Mouse (Mus musculus): ENCODE measurements around the gene Hist1h2bp.

Gene Hist1h2bp

DNA sequence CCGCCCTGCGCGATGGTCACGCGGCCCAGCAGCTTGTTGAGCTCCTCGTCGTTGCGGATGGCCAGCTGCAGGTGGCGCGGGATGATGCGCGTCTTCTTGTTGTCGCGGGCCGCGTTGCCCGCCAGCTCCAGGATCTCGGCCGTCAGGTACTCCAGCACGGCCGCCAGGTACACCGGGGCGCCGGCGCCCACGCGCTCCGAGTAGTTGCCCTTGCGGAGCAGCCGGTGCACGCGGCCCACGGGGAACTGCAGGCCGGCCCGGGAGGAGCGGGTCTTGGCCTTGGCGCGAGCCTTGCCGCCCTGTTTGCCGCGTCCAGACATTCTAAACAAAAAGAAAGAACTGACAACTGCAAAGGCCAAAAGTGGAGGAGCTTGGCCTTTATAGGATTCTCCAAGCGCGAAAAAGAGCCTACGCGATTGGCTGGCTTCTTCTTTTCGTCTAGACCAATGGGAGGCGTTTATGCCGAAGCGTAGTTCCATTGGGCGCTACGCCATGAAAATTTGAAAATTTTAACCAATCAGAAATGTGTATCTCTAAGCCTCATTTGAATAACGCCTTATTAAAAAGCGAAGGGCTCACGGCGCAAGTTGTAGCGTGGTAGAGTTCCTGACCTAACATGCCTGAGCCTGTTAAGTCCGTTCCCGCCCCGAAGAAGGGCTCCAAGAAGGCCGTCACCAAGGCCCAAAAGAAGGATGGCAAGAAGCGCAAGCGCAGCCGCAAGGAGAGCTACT, at the start of gene Hist1h2bp, which contains the start of gene Hist1h2an:
TSS of gene Hist1h2bp (plus strand) at position 563 of the 731 bp plus-strand sequence.
TSS of gene Hist1h2an (minus strand) at position 320 of the 731 bp plus-strand sequence.
- DNase-seq: peak; percentile 83 to 84

GRCm38 (mm10) chr13:21745006-21745405, 42.3 kb upstream of the Hist1h2bp start:
- no peak for DNase-seq

- no peak for DNase-seq
Measured at GRCm38 (mm10) chr13:21749387-21750158, 37.7 kb upstream of the Hist1h2bp start.

GRCm38 (mm10) chr13:21750159-21751017, 36.9 kb upstream of the Hist1h2bp start, which contains the start of gene Hist1h4k:
Gene Hist1h4k, minus strand, starts transcription at chr13:21750505.
- peak; percentile 89 to 92 for DNase-seq

DNA sequence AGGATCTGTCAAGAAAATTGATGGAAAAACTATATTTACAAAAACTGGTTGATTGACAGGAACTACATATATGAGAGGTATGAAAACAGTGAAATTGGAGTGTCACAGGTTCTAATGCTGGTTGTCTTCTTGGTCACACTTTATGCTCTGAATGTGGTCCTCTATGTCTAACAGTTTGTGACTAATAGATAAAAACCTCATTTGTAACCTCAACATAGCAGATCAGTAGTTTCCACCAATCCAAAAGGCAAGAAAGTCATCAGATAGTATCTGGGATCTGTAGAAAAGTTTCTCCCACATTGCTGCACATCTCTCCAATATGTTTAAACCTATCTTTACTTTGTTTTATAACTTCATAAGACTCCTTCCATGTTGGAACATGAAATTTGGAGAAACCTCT, 35.8 kb upstream of the Hist1h2bp start:
- DNase-seq: no peak

DNA sequence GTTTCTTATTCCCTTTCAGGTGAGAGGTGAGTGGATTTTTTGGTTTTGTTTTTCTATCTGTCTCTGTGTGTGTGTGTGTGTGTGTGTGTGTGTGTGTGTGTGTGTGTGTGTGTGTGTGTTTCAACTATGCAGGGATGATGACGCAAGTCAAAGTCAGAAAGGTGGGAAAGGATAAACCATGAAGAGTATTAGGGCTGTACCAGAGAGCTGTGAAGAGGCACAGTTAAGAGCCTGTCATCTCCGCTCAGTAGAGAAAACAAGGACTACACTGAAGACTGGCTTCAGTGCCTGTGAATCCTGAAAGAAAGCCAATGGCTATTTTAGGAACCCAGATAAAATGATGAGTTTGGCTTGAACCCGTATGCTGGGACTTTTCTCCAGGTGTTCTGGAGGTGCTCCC, 35.4 kb upstream of the Hist1h2bp start:
- no peak for DNase-seq

DNA sequence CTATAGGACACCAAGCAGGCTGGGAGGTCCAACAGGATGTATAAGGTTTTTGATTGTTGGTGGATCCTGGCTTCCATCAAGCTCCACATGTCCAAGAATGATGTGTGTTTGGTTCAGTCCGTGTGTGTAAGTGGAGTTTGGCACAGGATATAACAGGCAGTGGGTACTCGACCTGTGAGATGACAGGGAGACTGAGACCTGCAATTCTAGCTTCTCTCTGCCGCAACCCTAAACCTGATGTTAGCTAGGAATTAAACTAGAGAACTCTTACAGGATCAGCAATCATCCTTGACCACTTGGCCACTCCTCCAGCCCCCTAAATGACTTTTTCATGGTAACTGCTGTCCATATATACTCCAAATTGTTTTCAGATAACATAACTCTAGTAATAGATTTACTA, 34.9 kb upstream of the Hist1h2bp start:
- DNase-seq: no peak

- DNase-seq: no peak
Measured at GRCm38 (mm10) chr13:21753051-21753523, 34.2 kb upstream of the Hist1h2bp start.

GRCm38 (mm10) chr13:21753524-21754285, 33.6 kb upstream of the Hist1h2bp start, which contains the start of the genes Hist1h2ak and Hist1h2bn:
Gene Hist1h2ak, minus strand, starts transcription at chr13:21753827.
Gene Hist1h2bn, plus strand, starts transcription at chr13:21754123.
- DNase-seq: peak; percentile 68 to 75

DNA sequence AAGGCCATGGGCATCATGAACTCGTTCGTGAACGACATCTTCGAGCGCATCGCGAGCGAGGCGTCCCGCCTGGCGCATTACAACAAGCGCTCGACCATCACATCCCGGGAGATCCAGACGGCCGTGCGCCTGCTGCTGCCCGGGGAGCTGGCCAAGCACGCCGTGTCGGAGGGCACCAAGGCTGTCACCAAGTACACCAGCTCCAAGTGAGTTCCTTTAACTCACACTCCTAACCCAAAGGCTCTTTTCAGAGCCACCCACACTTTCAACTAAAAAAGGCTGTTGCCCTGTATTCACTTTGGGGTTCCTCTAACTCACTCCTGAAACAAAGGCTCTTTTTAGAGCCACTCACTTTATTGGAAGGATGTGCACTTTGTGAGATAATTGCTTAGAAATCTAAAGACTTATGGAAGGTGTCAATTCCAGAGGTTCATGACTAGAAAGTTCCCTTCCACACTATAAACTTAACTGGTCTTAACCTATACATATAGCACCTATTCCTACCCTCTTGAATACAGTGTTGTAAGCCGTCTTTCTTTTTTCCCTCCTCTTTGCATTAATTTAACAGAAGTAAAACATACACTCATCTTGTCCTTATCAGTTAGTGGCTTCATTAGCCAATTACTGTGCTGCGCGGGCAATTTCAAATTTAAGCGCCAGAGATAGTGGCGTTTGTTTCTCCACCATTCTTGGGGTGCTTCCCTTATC, 32.8 kb upstream of the Hist1h2bp start:
- DNase-seq: peak; percentile 54 to 56

- DNase-seq: no peak
Measured at GRCm38 (mm10) chr13:21755707-21756106, 31.6 kb upstream of the Hist1h2bp start.

GRCm38 (mm10) chr13:21778814-21779766, 8.2 kb upstream of the Hist1h2bp start:
- DNase-seq: peak; percentile 73 to 76

- DNase-seq: peak; percentile 59 to 62
Measured at GRCm38 (mm10) chr13:21779767-21780731, 7.2 kb upstream of the Hist1h2bp start, which contains the start of gene Hist1h1b. Gene Hist1h1b, minus strand, starts transcription at chr13:21780625.

DNA sequence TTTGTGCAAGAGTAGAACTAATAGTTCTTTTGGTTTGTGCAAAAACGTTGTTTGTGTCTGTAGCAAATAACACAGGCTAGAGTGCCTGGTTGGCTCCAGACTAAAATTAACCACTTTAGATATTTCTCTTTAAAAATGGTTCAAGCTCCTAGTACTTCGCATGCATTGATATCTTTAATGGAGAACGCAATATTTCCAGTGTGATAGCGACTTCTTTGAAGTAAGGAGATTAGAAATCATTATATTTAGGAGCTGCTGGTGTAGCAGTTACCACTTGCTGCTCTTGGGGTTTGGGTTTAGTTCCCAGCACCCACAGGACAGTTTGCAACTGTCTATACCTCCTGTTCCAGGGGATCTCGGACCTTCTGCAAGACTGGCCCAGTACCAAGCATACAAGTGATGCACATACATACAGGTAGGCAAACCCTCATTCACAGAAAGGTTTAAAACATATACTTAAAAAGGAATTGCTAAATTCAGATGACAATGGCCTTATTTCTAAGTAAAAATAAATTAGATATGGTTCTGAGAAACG, 6.2 kb upstream of the Hist1h2bp start:
- no peak for DNase-seq

GRCm38 (mm10) chr13:21781639-21782038, 5.6 kb upstream of the Hist1h2bp start:
- DNase-seq: no peak

GRCm38 (mm10) chr13:21782361-21783254, 4.7 kb upstream of the Hist1h2bp start:
- DNase-seq: peak; percentile 44 to 68

DNA sequence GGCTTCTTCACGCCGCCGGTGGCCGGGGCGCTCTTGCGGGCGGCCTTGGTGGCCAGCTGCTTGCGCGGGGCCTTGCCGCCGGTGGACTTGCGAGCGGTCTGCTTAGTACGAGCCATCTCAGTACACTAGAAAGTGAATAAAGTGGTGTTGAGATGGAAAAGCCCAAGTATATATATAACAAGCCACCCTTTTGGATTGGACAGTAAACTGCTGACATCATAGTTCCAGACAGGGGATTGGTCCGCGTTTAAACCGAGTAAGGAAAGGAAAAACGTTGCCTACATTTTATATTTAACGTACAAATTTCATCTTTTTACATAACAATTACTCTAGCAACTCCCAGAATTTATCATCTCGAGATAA, 4.0 kb upstream of the Hist1h2bp start, which contains the start of gene Hist1h3i:
TSS of gene Hist1h3i (minus strand) at position 116 of the 363 bp plus-strand sequence.
- DNase-seq: peak in 1 of 2 experiments; percentile 71

All from B cell, adult 2 months (primary cell).